Mouse (Mus musculus): ENCODE measurements around the gene Olfr957.

Olfr957 gene

DNA sequence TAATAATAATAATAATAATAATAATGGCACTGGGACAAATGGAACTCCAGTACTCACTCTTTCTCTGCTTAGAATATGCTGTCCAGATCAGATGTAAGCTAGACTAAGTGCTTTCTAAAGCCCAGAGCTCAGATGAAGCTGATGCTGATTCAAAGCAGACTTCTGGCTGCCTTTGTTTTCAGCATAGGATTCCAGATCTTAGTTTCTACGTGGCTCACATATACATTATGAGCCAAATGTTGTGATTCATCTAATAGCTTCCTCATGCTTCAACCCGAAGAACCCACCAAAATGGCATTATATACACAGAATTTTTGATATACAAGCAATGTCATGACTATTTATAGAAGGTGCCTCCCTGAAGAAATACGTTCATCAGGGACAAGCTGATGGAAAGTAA is at the start of gene Olfr957:
Olfr957 (minus strand) TSS at position 279 of the 400 bp plus-strand sequence.
- no peak for DNase-seq (ENCODE audit: low read depth, low spot score)

DNA sequence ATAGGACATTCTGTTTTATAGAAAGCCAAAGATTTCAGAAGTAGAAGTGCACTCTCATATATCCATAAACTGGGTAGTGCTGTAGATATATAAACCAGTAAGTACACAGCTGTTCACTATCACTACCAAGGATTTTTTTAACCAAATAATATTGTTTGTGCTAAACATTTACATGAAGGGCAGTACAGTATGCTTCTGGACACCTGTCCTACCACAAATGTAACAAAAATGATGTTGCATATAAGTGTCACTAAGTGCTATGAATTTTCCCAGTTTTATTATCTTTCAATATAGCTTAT is 42.7 kb upstream of the Olfr957 start:
- DNase-seq (ENCODE audit: low read depth, low spot score) = no peak

DNA sequence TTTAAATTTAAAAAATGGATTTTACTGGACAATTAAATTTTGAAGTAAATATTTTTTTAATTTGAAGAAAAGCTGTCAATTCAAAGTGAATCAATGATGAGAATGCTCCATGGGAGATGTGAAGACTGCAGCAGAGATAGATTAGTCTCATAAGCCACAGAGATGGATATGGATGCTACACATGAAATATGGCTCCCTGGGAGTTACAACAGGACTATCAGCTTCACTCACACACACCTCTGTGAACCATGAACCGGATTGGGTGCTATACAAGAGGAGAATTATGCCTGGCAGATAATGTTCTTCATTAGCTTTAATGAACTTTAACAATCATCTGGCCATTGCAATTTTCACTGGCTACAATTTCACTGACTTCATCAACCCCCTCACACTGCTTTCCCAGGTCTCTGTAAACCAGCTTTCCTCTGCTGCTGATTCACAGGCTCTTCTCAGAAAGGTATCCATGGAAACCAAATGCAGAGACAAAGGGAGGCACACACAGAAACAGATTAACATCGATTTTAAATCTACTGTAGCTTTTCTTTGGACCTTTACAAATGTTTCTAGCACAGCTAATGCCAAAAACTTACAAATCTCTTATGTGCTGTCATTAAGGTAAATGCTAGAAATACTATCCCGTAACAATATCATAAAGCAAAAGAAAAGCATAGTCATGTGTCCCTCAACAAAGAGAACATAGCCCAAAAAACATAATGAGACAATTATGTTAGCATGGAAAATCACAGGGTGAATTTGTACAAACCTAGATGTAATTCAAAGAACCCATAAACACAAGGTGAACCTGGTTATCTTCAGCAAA is 42.1 kb upstream of the Olfr957 start:
- DNase-seq (ENCODE audit: low read depth, low spot score) = no peak

DNA sequence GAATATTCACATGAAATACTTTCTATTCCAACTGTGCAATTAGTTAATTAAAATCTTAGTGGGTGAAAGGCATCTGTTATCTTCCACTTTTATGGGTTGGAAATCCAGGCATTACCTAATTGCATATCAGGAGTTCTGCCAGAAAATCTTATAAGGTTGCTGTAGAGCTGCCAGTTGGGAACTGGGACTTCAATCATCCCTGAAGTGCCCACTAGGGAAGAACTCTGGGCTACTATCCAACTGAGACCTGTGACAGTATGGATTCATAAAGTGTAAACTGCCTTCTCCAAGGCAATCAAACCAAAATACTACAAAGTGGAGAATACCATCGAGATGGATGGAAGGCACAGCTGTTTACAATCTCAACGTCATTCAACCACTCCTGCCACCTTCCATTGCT is 38.3 kb upstream of the Olfr957 start, which contains the start of gene Olfr958:
Olfr958 (minus strand) TSS at position 109 of the 400 bp plus-strand sequence.
- DNase-seq (ENCODE audit: low read depth, low spot score) = no peak

DNA sequence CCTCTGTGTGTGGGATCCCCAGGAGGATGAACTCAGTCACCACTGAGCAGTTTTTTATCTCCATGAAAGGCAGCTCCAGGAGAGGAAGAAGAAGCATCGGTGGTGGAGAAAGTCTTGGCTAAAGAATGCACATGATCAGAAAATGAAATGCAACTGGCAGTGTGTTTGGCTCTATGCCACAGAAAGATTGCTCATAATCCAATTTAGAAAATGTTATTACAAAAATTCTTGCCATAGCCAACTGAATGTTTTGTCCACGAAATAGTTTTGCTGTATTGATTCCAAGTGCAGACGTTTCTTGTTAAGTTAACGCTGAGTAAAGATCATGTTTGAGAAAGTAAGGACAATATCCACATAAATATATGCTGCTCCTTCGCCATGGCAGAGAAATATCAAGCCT is 35.2 kb upstream of the Olfr957 start:
- DNase-seq (ENCODE audit: low read depth, low spot score) = no peak

DNA sequence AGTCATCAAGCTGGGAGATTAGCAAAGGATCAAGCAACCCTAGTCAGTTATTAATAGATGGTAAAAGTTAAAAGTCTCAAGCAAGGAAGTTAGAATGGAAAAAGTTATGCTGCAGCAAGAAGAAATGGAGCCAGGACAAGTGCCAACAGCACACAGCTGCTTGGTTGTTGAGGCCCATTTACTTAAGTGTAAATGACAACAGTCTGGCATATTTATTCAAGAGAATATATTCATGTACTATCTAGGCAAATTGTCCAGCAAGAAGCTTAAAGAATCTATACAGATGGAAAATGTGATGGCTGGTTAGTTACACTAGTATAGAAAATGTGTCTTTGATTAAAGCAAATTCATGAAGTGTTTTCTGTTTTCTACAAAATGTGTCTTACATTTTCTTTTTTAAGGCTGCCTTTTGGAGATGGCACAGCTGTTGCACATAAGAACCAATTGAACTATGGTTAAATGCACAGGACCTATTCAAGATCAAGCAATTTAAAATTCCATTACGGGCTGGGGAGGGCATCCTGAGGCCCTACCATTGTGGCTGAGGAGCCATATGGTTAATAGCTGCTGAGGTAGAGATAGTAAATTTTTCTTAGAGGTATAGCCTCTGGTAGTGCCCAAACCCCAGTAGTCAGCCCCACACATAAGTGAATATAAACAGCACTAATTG is 8.1 kb upstream of the Olfr957 start:
- DNase-seq (ENCODE audit: low read depth, low spot score) = no peak

DNA sequence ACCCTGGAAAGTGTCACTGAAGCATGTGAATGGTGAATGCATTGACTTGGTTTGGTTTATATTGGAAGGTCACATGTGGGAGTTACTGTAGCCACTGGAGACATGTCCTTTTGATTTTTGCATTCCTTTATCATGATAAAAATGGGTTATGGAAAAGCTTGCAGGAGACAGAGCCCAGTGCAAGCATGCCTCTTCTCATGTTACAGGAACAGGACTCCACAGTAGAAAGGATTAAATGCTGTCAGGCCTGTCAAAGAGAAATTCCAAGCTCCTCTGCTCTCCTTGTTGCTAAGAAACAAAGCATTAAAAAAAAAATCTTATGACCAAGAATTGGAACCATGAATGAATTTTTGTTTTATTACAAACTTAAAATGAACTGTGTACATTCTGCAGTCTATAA is 3.0 kb upstream of the Olfr957 start:
- no peak for DNase-seq (ENCODE audit: low read depth, low spot score)

DNA sequence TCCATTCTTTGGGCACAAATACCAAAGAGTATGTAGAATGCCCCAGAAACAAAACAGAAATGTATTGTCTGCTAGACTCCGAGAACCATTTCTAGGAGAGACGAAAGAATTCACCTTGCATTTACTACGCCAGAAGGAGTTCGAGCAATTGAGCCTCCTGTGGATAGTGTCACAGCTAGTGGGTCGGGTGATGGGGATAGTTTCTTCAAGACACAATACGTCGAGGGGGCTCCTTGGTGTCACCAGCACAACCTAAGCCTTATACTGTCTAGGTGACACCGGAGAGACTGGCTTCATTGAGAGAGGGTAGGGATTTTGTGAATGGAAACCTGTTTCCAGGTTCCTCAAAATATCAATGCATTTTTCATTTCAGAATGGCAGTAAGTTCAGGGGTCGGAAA is 6.2 kb downstream of the Olfr957 start:
- no peak for DNase-seq (ENCODE audit: low read depth, low spot score)

DNA sequence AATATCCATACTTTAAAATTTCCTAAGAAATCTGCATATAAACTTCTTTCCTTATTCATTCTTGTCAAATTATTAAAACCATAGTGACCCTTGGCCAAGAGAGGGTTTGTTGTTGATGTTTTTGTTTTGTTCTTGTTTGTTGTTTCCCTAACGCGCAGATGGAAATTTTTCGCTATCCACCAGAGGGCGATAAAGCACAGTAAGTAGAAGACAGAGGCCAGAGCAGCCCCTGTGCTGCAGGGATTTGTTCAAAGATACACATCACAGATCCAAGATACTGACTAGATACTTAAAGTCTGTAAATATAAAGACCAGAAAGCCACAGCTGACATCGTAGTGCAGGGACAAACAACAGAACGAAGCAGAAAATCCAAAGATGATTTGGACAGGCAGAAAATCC is 6.6 kb downstream of the Olfr957 start:
- DNase-seq (ENCODE audit: low read depth, low spot score) = peak; percentile 65

DNA sequence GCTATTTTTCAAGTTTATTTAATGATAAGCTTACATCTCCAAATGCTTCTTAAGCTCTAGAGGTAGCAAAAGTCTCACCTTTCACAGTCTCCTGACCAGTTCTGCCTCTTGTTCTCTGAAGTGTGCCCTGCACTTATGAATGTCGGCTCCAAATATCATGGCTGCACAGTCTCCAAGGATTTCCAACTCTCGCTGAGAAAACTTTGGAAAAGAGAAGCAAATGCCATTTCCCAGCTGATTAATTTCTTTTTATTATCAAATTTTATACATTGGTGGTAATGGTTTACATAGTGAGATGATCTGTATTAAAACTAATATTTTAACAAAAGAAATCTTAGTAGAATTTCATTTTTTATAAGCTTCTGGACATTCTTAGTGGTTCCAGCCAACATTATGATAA is 21.7 kb downstream of the Olfr957 start, which contains the start of gene Olfr44:
Olfr44 (minus strand) TSS at position 101 of the 400 bp plus-strand sequence.
- no peak for DNase-seq (ENCODE audit: low read depth, low spot score)

DNA sequence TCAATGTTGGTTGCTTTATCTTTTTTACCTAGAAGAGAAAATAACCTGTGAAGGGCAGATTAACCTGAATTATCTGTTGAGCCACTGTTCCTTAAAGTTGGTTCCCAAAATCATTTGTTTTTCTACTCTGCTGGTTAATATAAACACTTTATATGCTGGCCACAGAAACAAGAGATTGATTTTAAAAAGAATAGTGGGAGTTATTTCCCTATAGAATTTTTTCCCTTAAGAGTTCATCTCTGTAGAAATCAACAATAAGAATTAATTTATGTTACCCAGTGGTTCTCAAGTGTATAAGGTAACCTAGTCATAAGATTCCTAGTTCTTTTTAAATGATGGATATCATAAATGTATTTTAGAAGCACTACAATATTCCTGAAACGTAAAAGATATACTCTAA is 43.8 kb downstream of the Olfr957 start, which contains the start of gene Olfr955:
Olfr955 (minus strand) TSS at position 101 of the 400 bp plus-strand sequence.
- no peak for DNase-seq (ENCODE audit: low read depth, low spot score)
